Mouse (Mus musculus): ENCODE data around the gene Pbx2.

- no peak for TF ChIP-seq CTCF (IDR thresholded peaks at IDR 0.05; ENCODE audit: low read depth, low read length)
- no peak for TF ChIP-seq EP300 (IDR thresholded peaks at IDR 0.05; ENCODE audit: insufficient read depth, low read depth, low read length)
Measured at GRCm38 (mm10) chr17:34559116-34559515, 31.9 kb upstream of the Pbx2 start.
